Mouse (Mus musculus) left cerebral cortex, postnatal 36 days (tissue): Measurements from ENCODE around the gene Pou3f3. TPM values are rescaled to one million over a fixed set of nuclear protein-coding genes. Genes with fewer than 3 reads are reported as not detected.
A peak's percentile ranks its signal among the peaks of the same experiment; 100 is the strongest.

Experiments
- DNase-seq, 2 experiments: peaks; one replicate each; pipeline ENCODE4 v3.0.0; 2021 to 2022; ENCODE audit warnings: low spot score in 2 of 2, mixed read lengths in 1 of 2
- intact Hi-C: fragments of 180-260 bp; cut with DNase I; formaldehyde crosslinking; loops from one replicate; pipeline ENCODE4 v1.15.1; 2025
- total RNA-seq, 2 experiments: library from RNA; stranded (reverse); gene quantifications; 2 replicates each; pipeline ENCODE4 v1.2.3; 2021

Pou3f3 gene
- total RNA-seq, 2 experiments from 2014 or later, result 60.2 to 62.4 TPM

DNA sequence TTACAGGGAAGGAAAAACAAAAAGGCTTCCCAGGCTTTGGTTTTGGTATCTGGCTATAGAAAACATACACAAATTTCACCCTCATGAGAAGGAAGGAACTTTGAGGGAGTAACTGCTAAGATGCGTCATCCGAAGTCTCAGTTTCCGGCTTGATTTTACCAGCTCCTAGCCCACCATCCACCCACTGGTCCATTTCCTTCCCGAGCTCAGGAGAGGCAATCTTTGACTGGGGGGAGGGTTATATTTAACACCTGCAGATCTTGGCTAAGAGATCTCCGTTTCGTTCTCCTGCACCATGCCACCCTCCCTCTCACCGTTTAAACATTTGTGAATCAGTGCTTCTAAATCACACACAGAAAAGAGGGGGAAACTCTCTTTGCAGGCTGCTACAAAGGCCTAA is 32.1 kb downstream of the Pou3f3 start:
- intact Hi-C loops, result loop anchor here (5.0 kb wide), 1 partner anchor 45 kb away; no protein-coding TSS in a partner anchor

DNA sequence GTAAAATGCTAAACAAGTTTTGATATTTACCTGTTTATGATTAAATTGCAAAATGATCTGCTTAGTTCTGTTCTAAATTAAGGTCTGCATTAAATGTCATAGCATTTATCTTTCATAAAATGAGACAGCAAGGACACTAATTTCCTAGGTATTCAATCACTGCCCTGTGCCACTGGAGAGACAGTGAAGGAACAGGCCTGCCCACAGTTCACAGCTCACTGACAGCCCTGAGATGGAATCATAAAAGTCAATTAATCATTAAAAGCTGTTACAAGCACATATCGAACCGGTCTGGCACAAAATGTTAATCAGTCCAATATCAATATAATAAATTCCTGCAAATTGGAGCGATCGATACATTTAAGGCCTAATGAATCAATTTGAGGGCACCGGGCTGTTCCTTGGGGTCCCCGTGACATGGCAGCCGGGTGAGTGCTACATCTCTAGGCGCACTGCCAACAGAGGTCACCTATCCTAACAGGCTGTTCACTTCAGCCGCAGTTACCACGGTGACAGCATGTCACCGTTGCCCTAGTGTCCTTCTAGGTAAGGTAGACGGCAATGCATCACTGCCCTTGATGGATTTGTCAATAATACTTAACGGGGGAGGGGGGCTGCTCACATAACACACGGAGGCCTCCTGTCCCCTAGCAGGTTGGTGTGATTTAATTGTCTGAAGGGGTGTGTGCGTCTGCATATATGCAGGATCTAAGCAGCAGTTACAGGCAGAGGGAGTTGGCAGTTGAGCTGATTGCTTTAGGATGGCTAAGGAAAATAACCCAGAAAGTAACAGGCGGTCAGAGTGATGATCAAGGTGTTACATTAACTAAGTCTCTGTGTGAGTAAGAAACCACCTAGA is 46.0 kb downstream of the Pou3f3 start:
- intact Hi-C loops, result no loop called here
- no peak for DNase-seq

More for the DNA sequence above, 32.1 kb downstream of the Pou3f3 start:
- DNase-seq, result peak; percentile 42 to 51

- no peak for DNase-seq
- intact Hi-C loops, result no loop called here
Measured at GRCm38 (mm10) chr1:42742242-42742560, 46.6 kb downstream of the Pou3f3 start.

DNA sequence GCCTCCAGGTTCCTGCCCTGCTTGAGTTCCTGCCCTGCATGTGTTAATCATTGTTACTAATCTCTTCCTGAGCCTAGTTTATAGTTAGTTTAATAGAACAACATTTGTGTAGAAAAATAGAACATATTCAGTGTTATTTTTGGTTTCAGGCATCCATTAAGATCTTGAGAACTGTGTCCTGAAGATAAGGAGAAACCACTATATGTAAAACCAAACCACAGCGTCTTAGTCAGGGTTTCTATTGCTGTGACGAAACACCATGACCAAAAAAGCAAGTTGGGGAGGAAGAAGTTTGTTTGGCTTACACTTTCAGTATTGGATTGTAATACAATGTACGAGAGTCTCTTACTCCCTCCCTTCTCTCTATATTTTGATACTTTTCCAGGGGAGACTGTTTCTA is 49.5 kb downstream of the Pou3f3 start:
- DNase-seq, result no peak
- intact Hi-C loops, result no loop called here

DNA sequence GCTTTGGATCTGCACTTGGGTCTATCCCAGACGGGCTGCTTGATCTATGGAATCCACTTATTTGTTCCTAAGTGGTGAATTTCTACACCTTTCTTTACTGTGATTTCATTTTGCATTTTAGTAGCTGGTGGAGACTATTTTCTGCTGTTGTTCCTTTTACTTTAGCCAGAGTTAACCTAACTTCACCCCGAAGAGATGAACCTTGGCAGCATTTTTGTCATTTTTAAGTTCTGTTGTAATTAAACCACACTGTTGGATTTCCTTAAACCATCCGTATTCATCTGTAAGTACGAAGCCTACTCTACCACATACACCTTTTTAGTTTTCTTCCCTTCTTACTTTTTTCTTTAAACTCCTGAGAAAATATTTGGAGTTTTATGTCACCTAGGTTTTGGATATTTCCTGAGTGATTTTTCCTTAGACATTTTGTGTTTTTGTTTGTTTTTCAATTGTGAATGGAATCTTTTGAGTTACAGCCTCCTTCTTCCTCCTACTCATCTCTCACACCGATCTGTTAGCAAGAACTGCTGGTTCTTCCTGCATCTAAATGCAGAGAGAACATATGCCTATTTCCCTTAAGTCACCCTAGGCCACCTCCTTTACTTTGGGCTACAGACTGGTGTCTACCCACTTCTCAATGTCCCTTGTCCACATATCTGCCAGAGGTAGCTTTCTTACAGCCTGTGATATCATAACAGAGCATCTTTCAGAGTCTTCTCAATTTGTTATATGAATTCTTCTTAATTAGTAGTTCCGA is 54.1 kb downstream of the Pou3f3 start:
- DNase-seq, result no peak
- intact Hi-C loops, result no loop called here

Other genes starting within 250 kb of the Pou3f3 start
- 10 to 100 TPM; 42.0 to 45.0 TPM for gene Mrps9, start 155.5 kb downstream of the Pou3f3 start, total RNA-seq